Mouse (Mus musculus) left cerebral cortex, adult 2 months (tissue): Measurements from ENCODE around the gene Hoxa5. TPM values are rescaled to one million over a fixed set of nuclear protein-coding genes. Genes with fewer than 3 reads are reported as not detected.
A peak's percentile ranks its signal among the peaks of the same experiment; 100 is the strongest.

Source experiments
- DNase-seq, 2 experiments: peaks; one replicate each; pipeline ENCODE4 v3.0.0; 2021 to 2022; ENCODE audit warnings: low spot score in 2 of 2, mixed read lengths in 1 of 2; ENCODE audit errors: extremely low spot score in 1 of 2
- H3K27ac ChIP-seq: fragments of 200-600 bp; 2 replicates; pipeline ENCODE4 v1.8.1; 2022
- H3K4me3 ChIP-seq: fragments of 200-600 bp; 2 replicates; pipeline ENCODE4 v1.8.1; 2022
- CTCF ChIP-seq: fragments of 200-600 bp; IDR thresholded peaks from 2 replicates; pipeline ENCODE4 v1.8.1; 2022; ENCODE audit warnings: antibody characterized with exemption, mild to moderate bottlenecking, moderate library complexity
- intact Hi-C: fragments of 180-260 bp; cut with DNase I; formaldehyde crosslinking; loops from one replicate; pipeline ENCODE4 v1.15.1; 2025
- long read RNA-seq, 2 experiments: library from polyadenylated mRNA; stranded (forward); transcript quantifications; one replicate each; pipeline ENCODE4 v2.0.0; 2021; ENCODE audit warnings: borderline mapping rate in 2 of 2
- total RNA-seq, 2 experiments: library from RNA; stranded (reverse); gene quantifications; 2 replicates each; pipeline ENCODE4 v1.2.3; 2021

The Hoxa5 gene
- not detected for total RNA-seq
- long read RNA-seq, experiment 1: 0 reads
- long read RNA-seq, experiment 2: 0 reads

- Histone ChIP-seq H3K4me3 (no peak within 1 kb of the TSS), H3K27ac (no peak within 1 kb of the TSS)
- intact Hi-C loops: no loop called here
- peak; percentile 45 for TF ChIP-seq CTCF
- no peak for DNase-seq
Measured at GRCm38 (mm10) chr6:52204050-52204752, at the start of gene Hoxa5. TSS of gene Hoxa5 (minus strand) at chr6:52204587.

DNA sequence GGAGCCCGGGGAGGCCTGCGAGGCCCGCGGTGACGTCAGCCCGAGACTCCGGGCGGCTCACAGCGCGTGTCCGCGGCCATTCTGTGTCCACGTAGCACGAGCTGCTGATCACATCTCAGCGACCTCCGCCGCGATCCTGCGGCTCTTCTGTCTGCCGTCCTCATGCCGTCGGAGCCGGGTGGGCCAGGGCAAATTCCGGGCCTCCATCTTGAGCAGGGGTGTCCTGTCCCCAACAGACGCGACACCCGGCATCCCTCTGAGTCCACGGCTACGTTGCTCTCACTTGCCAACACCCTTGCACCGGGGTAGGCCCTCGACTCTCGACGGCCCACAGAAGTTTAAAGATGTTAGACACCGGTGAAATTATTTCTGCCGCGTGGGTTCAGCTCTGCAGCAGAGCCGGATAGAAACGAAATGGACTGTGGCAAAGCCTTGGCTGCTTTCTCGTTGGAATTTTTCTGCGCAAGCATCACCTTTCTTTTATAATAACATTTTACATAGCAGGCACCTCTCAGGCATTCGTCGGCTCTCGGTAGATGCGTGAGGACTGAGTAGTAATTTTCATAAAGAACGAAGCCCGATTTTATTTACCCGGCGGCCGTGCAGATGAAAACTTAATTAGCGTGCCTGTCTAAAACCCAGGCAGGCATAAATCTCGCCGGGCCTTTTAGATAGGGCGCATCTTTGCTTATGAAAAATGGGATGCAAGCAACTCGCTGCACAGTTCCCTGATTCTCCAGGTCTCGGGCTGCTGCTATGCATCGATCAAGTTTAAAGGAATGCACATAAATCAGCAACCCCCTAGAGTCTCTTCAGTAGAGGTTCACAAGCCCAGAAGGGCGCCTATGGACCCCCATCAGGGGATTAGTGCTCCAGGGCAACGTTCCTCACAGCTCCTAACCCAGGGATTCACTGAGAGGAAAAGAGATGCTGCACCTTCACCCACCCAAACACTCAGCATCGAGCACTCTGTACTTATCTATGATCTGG, 49.4 kb upstream of the Hoxa5 start:
- no peak for TF ChIP-seq CTCF
- no peak for DNase-seq
- intact Hi-C loops: no loop called here
- Histone ChIP-seq H3K4me3 (no peak overlapping the region), H3K27ac (no peak overlapping the region)

GRCm38 (mm10) chr6:52252775-52253376, 48.5 kb upstream of the Hoxa5 start:
- no peak for DNase-seq
- no peak for TF ChIP-seq CTCF
- intact Hi-C loops: no loop called here

DNA sequence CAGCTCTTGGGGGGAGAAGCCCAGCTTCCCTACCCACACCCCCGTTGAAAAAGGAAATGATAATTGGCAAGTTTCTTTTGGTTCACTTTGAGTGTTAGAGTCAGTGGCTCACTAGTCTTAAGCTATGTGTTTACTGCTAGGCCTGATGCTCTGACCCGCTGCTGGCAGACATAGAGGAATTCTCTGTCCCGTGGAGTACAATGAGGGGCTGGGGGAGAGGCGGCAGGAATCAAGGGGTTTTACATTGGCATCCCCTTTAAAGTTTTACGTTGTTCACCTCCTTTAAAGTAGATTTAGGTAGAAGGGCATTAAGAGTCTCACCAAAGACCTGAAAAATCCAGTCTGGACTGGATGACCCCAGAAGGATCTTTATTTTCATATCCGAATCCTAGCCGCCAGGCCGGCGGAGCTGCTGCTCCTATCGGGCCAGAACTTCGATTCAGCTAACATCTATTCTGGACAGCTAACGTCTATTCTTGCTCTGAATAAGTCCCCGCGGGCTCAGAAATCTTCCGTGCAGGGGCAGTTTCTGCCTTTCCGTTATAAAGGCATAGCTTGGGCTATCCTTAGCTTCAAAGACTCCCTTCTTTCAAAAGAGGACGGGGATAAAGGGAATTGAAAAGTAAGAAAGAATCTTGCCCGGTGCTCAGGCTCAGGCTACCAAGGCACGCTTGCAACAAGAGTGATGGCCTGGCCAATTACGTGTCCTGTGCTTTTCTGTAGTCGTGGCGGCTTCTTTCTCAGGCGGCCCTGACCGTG, 47.8 kb upstream of the Hoxa5 start:
- no peak overlapping the region for H3K4me3 ChIP-seq
- intact Hi-C loops: no loop called here
- no peak for DNase-seq
- TF ChIP-seq CTCF: no peak
- no peak overlapping the region for H3K27ac ChIP-seq

More at GRCm38 (mm10) chr6:52252775-52253376, 48.5 kb upstream of the Hoxa5 start:
- Histone ChIP-seq H3K27ac (no peak overlapping the region), H3K4me3 (no peak overlapping the region)

- intact Hi-C loops: no loop called here
- Histone ChIP-seq H3K27ac (no peak overlapping the region), H3K4me3 (no peak overlapping the region)
- no peak for TF ChIP-seq CTCF
- DNase-seq: no peak
Measured at GRCm38 (mm10) chr6:52251177-52251879, 46.9 kb upstream of the Hoxa5 start.

GRCm38 (mm10) chr6:52249826-52250225, 45.4 kb upstream of the Hoxa5 start:
- H3K27ac ChIP-seq: no peak overlapping the region
- no peak for TF ChIP-seq CTCF
- DNase-seq: no peak
- H3K4me3 ChIP-seq: no peak overlapping the region
- intact Hi-C loops: no loop called here

DNA sequence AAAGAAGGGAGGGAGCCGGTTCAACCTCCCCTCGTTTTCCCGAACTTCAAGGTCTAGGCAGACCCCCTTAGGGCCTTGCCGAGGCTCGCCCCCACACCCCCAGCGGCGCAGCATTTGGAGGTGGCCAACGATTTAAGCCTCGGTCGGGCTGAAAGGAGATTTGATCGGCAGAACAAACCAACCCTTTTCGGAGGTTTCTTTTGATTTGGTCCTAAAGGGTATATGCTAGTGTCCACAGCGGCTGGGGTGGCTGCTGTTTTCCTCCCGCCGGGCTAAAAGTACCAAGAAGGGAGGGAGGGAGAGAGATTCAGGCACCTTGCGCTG, 45.0 kb upstream of the Hoxa5 start:
- Histone ChIP-seq H3K4me3 (no peak overlapping the region), H3K27ac (no peak overlapping the region)
- no peak for DNase-seq
- TF ChIP-seq CTCF: no peak
- intact Hi-C loops: no loop called here

DNA sequence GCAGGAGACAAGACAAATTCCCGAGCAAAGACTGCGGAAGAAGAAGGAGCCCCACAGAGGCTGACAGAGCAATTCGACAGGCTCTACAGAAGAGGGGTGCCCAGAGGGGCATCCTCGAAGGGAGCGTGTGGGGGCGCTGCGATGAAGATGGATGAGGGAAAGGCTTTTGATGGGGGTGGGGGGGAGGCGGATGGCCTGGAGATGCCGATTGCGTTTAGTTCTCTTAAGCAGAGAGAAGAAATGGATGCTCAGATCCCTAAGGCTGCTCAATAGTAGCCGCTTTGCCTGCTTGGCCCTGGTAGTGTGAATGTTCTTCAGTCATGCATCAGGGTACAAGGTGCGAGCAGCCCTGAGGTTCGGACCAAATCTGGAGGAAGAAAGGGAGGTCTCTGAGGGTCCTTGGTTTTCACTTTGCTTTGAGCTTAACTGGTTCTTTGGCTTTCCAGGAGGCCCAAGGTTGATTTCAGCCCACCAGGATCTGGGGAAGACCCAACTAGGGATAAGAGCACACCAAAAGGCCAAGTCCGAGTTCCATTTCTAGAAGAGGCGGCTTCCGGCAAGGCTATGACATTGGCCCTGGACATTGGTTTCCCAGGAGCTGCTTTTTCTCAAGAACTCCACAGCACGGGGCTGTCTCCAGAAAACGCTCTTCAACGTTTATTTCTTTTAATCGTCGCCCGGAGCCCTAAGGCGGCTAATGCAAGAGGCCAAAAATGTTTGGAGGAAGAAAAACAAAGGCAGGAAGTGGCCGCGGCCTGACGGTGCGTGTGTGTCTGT, 44.4 kb upstream of the Hoxa5 start:
- DNase-seq: no peak
- TF ChIP-seq CTCF: no peak
- no peak overlapping the region for H3K27ac ChIP-seq
- intact Hi-C loops: no loop called here
- H3K4me3 ChIP-seq: no peak overlapping the region

GRCm38 (mm10) chr6:52247766-52248637, 43.6 kb upstream of the Hoxa5 start:
- intact Hi-C loops: no loop called here
- DNase-seq: no peak
- Histone ChIP-seq H3K4me3 (no peak overlapping the region), H3K27ac (no peak overlapping the region)
- no peak for TF ChIP-seq CTCF

GRCm38 (mm10) chr6:52246916-52247315, 42.5 kb upstream of the Hoxa5 start:
- TF ChIP-seq CTCF: no peak
- no peak overlapping the region for H3K27ac ChIP-seq
- intact Hi-C loops: no loop called here

More at GRCm38 (mm10) chr6:52246916-52247315, 42.5 kb upstream of the Hoxa5 start:
- no peak overlapping the region for H3K4me3 ChIP-seq
- DNase-seq: no peak
